Mouse (Mus musculus) lung, adult 10 weeks (tissue): Measurements from ENCODE around the gene Gpc4. TPM values are rescaled to one million over a fixed set of nuclear protein-coding genes. Genes with fewer than 3 reads are reported as not detected.

Experiments used
- polyA plus RNA-seq: library from polyadenylated mRNA; stranded (reverse); fragments of 350-450 nt; fragmentation: Illumina TruSeq; extraction: RNeasy Lipid Tissue Mini Kit (QIAGEN cat#74804); gene quantifications from one replicate; pipeline ENCODE4 v1.2.3, GENCODE M21; 2014; ENCODE audit warnings: low read depth, low replicate concordance; ENCODE audit not compliant: insufficient read depth

Gene Gpc4
- polyA plus RNA-seq = 8.1 TPM

DNA sequence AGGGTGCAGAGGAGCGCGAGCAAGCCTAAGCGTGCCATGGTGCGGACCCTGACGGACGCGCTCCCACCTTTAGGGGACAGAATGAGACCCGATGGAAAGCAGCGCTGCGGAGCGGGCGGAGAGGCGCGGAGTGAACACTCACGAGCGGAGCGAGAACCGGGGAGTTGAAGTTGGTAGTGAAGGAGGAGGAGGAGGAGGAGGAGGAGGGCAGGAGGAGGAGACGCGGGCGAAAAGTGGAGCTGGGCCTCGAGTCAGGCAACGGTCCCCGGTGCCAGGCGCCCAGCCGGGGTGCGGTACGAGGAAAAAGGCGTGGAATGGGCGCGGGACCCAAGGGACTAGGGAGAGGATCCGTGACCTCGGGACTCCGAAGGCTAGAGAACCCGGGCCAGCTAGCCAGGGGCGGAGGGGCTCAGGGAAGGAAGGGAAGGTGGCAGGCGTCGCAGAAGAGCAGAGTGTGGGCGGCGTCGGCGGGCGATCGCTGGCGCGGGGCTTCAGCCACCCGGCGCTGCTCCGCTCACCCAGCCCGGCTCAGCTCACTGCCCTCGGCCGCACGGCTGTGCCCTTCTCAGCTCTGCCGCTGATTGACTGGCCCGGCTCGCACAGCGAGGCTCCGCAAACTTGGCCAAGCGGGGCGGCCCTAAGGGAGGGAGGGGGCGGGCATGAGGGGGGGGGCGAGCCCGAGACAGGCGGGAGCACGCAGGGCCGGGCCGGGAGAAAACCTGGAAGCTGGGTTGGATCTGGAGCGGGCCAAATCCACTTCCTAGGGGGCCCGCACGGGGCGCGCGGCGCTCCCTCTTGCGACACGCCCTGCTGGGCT lies at the start of gene Gpc4:
Gene Gpc4, minus strand, starts transcription at position 515 of the 817 bp plus-strand sequence.

Other genes with a start within 250 kb of the Gpc4 start
- gene 1700080O16Rik, start 192.5 kb downstream of the Gpc4 start, polyA plus RNA-seq = not detected